In genomic region chr2:115897001-115897400, GRCm38 (mm10) we compare ENCODE assay signal across 25 mouse cellular contexts.
DNase-seq lines count a peak whose midpoint lies in the region; ATAC-seq lines count a peak whose summit lies in the region.
"Had no signal": no experiment of that assay in that cellular context is flagged by ENCODE, and none has a peak within 500 bp of the region (broad histone marks: within the 10 kb centered on the region; RNA-seq: fewer than 3 reads in every experiment).

No protein-coding gene starts in this region.

- no peaks in the 10 kb centered on the region for H3K27me3 ChIP-seq in heart, embryonic 13.5 days (replicated peaks)
- no peaks in the 10 kb centered on the region for H3K27me3 ChIP-seq in heart, embryonic 10.5 days (ENCODE audit: insufficient read depth, poor library complexity, severe bottlenecking)
- H3K27me3 ChIP-seq in hindbrain, embryonic 13.5 days: no peaks in the 10 kb centered on the region
- H3K27me3 ChIP-seq in hindbrain, embryonic 10.5 days (ENCODE audit: insufficient read depth, poor library complexity, severe bottlenecking): no peaks in the 10 kb centered on the region
- no peaks in the 10 kb centered on the region for H3K27me3 ChIP-seq in midbrain, embryonic 16.5 days (ENCODE audit: control insufficient read depth, insufficient read depth, low read depth, low read length)
- H3K27me3 ChIP-seq in midbrain, embryonic 10.5 days (ENCODE audit: low read depth, poor library complexity, severe bottlenecking): no peaks in the 10 kb centered on the region
- no peaks in the 10 kb centered on the region for H3K27me3 ChIP-seq in neural tube, embryonic 14.5 days (ENCODE audit: control insufficient read depth, insufficient read depth, low read length)
- H3K27me3 ChIP-seq: CH12.LX; embryonic facial prominence, embryonic 12.5 days; forebrain, embryonic 13.5 days; liver, embryonic 12.5 days; midbrain, embryonic 15.5 days; Patski had no signal

- peak overlapping the region; percentile 86; the same call in 1 of the 2 replicates for H3K27ac ChIP-seq in heart, embryonic 13.5 days (replicated peaks)
- H3K27ac ChIP-seq in heart, embryonic 10.5 days: no peak overlapping the region
- peak overlapping the region; percentile 74; the same call in 1 of the 2 replicates for H3K27ac ChIP-seq in hindbrain, embryonic 13.5 days
- H3K27ac ChIP-seq in hindbrain, embryonic 10.5 days: no peak overlapping the region
- H3K27ac ChIP-seq in midbrain, embryonic 16.5 days (ENCODE audit: low read length): peak overlapping the region; percentile 40; the same call in 1 of the 2 replicates
- H3K27ac ChIP-seq in midbrain, embryonic 10.5 days (replicated peaks): no peak overlapping the region
- H3K27ac ChIP-seq in neural tube, embryonic 14.5 days (ENCODE audit: low read depth, low read length): peak overlapping the region; percentile 66
- H3K27ac ChIP-seq: embryonic facial prominence, embryonic 12.5 days; kidney, postnatal 0 days; limb, embryonic 13.5 days; liver, embryonic 12.5 days had no signal

- no peak overlapping the region for H3K4me3 ChIP-seq in heart, embryonic 13.5 days
- no peak overlapping the region for H3K4me3 ChIP-seq in heart, embryonic 10.5 days
- no peak overlapping the region for H3K4me3 ChIP-seq in hindbrain, embryonic 13.5 days
- no peak overlapping the region for H3K4me3 ChIP-seq in hindbrain, embryonic 10.5 days
- H3K4me3 ChIP-seq in midbrain, embryonic 16.5 days (ENCODE audit: low read depth, low read length): no peak overlapping the region
- H3K4me3 ChIP-seq in midbrain, embryonic 10.5 days: no peak overlapping the region
- H3K4me3 ChIP-seq in neural tube, embryonic 14.5 days (ENCODE audit: low read depth, low read length): no peak overlapping the region
- H3K4me3 ChIP-seq: embryonic facial prominence, embryonic 12.5 days; forebrain, embryonic 13.5 days; limb, embryonic 13.5 days; liver, embryonic 12.5 days; midbrain, embryonic 15.5 days had no signal

- no peak overlapping the region for H3K4me2 ChIP-seq in heart, embryonic 13.5 days
- no peak overlapping the region for H3K4me2 ChIP-seq in hindbrain, embryonic 13.5 days
- no peak overlapping the region for H3K4me2 ChIP-seq in midbrain, embryonic 16.5 days (ENCODE audit: low read length)
- no peak overlapping the region for H3K4me2 ChIP-seq in neural tube, embryonic 14.5 days (ENCODE audit: low read depth, low read length)
- H3K4me2 ChIP-seq: embryonic facial prominence, embryonic 12.5 days; forebrain, embryonic 13.5 days; liver, embryonic 12.5 days; midbrain, embryonic 15.5 days had no signal

- DNase-seq in heart, embryonic 10.5 days (ENCODE audit: low spot score): no peak
- DNase-seq in hindbrain, embryonic 10.5 days (ENCODE audit: low spot score): no peak
- DNase-seq in midbrain, embryonic 10.5 days (ENCODE audit: low spot score): no peak
- DNase-seq in cerebellum, adult 11 months: no peak
- DNase-seq: B cell, adult 2 months; cerebellum, adult 2 months; cerebellum, postnatal 25 days; gastrocnemius, postnatal 25 days; kidney, adult 11 months; layer of hippocampus, adult 9-11 months; lung, adult 18-20 months; lung, postnatal 14 days had no signal

- peaks cover 5% of the 10 kb centered on the region; the same call in 1 of the 2 replicates for H3K36me3 ChIP-seq in heart, embryonic 13.5 days
- 0 out of 2 replicates have a peak, but pooled peaks cover 3% of the 10 kb centered on the region for H3K36me3 ChIP-seq in heart, embryonic 10.5 days
- H3K36me3 ChIP-seq in hindbrain, embryonic 13.5 days: no peaks in the 10 kb centered on the region
- peaks cover 17% of the 10 kb centered on the region; the same call in 1 of the 2 replicates for H3K36me3 ChIP-seq in hindbrain, embryonic 10.5 days
- no peaks in the 10 kb centered on the region for H3K36me3 ChIP-seq in midbrain, embryonic 16.5 days (ENCODE audit: control insufficient read depth, insufficient read depth, low read length)
- 0 out of 2 replicates have a peak, but pooled peaks cover 3% of the 10 kb centered on the region for H3K36me3 ChIP-seq in midbrain, embryonic 10.5 days
- no peaks in the 10 kb centered on the region for H3K36me3 ChIP-seq in neural tube, embryonic 14.5 days (ENCODE audit: control insufficient read depth, insufficient read depth, low read length)
- H3K36me3 ChIP-seq: embryonic facial prominence, embryonic 12.5 days; G1E; limb, embryonic 13.5 days; liver, embryonic 12.5 days; midbrain, embryonic 15.5 days had no signal

- H3K4me1 ChIP-seq in heart, embryonic 13.5 days: peaks cover 90% of the 10 kb centered on the region
- H3K4me1 ChIP-seq in heart, embryonic 10.5 days: peaks cover 42% of the 10 kb centered on the region
- H3K4me1 ChIP-seq in hindbrain, embryonic 13.5 days (replicated peaks): peaks cover 65% of the 10 kb centered on the region
- H3K4me1 ChIP-seq in hindbrain, embryonic 10.5 days (replicated peaks): 0 out of 2 replicates have a peak, but pooled peaks cover 2% of the 10 kb centered on the region
- H3K4me1 ChIP-seq in midbrain, embryonic 16.5 days (ENCODE audit: control insufficient read depth, insufficient read depth, low read length): peaks cover 12% of the 10 kb centered on the region
- no peaks in the 10 kb centered on the region for H3K4me1 ChIP-seq in midbrain, embryonic 10.5 days
- peaks cover 31% of the 10 kb centered on the region for H3K4me1 ChIP-seq in neural tube, embryonic 14.5 days (ENCODE audit: control insufficient read depth, insufficient read depth, low read length)
- H3K4me1 ChIP-seq: liver, embryonic 12.5 days had no signal

- H3K9ac ChIP-seq in heart, embryonic 13.5 days: no peak overlapping the region
- peak overlapping the region; percentile 43; the same call in 1 of the 2 replicates for H3K9ac ChIP-seq in hindbrain, embryonic 13.5 days
- no peak overlapping the region for H3K9ac ChIP-seq in midbrain, embryonic 16.5 days (ENCODE audit: low read depth, low read length)
- H3K9ac ChIP-seq in neural tube, embryonic 14.5 days (replicated peaks; ENCODE audit: low read depth, low read length): no peak overlapping the region
- H3K9ac ChIP-seq: embryonic facial prominence, embryonic 12.5 days; limb, embryonic 13.5 days; liver, embryonic 12.5 days; midbrain, embryonic 15.5 days had no signal

- no peak for ATAC-seq in heart, embryonic 13.5 days (ENCODE audit: extremely low read depth, insufficient number of reproducible peaks, low FRiP score, low TSS enrichment)
- ATAC-seq in hindbrain, embryonic 13.5 days (ENCODE audit: low FRiP score): no peak
- no peak for ATAC-seq in midbrain, embryonic 16.5 days
- ATAC-seq in neural tube, embryonic 14.5 days (ENCODE audit: low read depth): peak; percentile 45
- ATAC-seq: forebrain, embryonic 13.5 days; liver, embryonic 12.5 days; Patski had no signal

- H3K9me3 ChIP-seq in heart, embryonic 13.5 days: no peaks in the 10 kb centered on the region
- no peaks in the 10 kb centered on the region for H3K9me3 ChIP-seq in heart, embryonic 10.5 days
- no peaks in the 10 kb centered on the region for H3K9me3 ChIP-seq in hindbrain, embryonic 13.5 days
- no peaks in the 10 kb centered on the region for H3K9me3 ChIP-seq in hindbrain, embryonic 10.5 days
- no peaks in the 10 kb centered on the region for H3K9me3 ChIP-seq in midbrain, embryonic 16.5 days (replicated peaks; ENCODE audit: control insufficient read depth, low read length, poor library complexity, severe bottlenecking)
- no peaks in the 10 kb centered on the region for H3K9me3 ChIP-seq in midbrain, embryonic 10.5 days (replicated peaks)
- H3K9me3 ChIP-seq in neural tube, embryonic 14.5 days (ENCODE audit: control insufficient read depth, low read length): no peaks in the 10 kb centered on the region
- H3K9me3 ChIP-seq: embryonic facial prominence, embryonic 12.5 days; forebrain, embryonic 13.5 days; limb, embryonic 13.5 days; liver, embryonic 12.5 days; midbrain, embryonic 15.5 days had no signal

- 24% methylated on average over 2 of the region's 2 CpGs for WGBS in heart, embryonic 13.5 days
- WGBS in heart, embryonic 10.5 days: 44% methylated on average over 2 of the region's 2 CpGs
- WGBS in hindbrain, embryonic 13.5 days: 21% methylated on average over 2 of the region's 2 CpGs
- 77% methylated on average over 2 of the region's 2 CpGs for WGBS in hindbrain, embryonic 10.5 days
- WGBS in midbrain, embryonic 16.5 days: 31% methylated on average over 2 of the region's 2 CpGs
- 85% methylated on average over 2 of the region's 2 CpGs for WGBS in midbrain, embryonic 10.5 days
- WGBS in neural tube, embryonic 14.5 days: 2% methylated on average over 2 of the region's 2 CpGs

Comparison
In these comparisons a context has a peak if more than half of its experiments do, and no peak if none do; other contexts are left out.
1. H3K27ac ChIP-seq: peak in heart, embryonic 13.5 days (single experiment), hindbrain, embryonic 13.5 days (single experiment), midbrain, embryonic 16.5 days (single experiment) and neural tube, embryonic 14.5 days (single experiment); none in heart, embryonic 10.5 days (single experiment), hindbrain, embryonic 10.5 days (single experiment) and midbrain, embryonic 10.5 days (single experiment).